Mouse (Mus musculus) urinary bladder, postnatal 14 days (tissue): Measurements from ENCODE around the gene Gng12.
"Not testable (repeated sequence)": the region's sequence is repeated elsewhere in the genome, so short reads cannot be mapped to it uniquely, and the experiment has no call there.

Experiments used
- DNase-seq: peaks from one replicate; pipeline ENCODE4 v3.0.0; 2021; ENCODE audit warnings: low spot score

Gene Gng12

DNA sequence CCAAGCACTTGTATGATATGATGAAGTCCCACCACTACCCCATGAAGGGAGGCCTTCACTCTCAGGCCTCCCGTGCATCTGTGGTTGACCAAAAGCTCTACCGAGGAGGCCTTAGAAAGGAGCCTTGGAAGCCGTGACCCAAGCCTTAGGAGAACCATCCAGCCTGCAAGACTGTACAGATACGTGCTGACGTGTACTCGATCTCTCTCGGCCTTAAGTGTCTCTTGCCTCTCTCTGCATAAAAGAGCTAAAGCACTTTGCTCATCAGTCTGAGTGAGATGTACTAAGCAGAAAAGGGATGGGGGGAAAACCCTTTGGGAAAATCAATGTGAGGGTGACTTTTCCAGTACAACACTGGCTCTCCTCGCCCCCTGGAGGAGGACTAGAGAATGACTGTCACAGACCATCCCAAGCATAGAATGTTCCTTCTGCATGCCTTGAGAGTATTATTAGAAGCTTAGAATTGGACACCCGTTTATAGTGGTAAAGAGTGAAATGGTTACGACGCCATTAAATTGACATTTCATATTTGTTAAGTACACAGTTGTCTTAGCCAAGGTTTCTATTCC is 59.0 kb downstream of the Gng12 start:
- DNase-seq, result peak; percentile 56

GRCm38 (mm10) chr6:66958466-66959235 is 62.5 kb downstream of the Gng12 start:
- DNase-seq, result no peak

- DNase-seq, result peak; percentile 49
Measured at GRCm38 (mm10) chr6:66962582-66963043, 66.4 kb downstream of the Gng12 start.

DNA sequence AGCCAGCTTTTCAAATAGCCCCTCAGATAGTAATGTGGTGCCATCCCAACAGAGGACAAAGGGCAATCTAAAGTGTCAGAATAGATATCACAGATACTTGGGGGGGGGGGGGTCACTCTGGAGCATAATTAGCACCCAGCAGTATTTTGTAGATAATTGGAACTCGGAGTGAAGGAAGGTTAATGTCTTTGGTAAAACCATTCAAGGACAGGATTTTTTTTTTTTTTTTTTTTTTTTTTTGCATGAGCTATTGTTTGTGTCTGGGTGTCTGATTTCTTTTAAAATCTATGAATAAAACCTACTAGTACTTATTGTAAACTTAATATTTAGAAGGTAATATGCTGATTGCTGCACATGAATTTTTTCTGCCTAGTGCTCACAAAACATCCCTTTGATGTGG is 66.9 kb downstream of the Gng12 start:
- DNase-seq, result no peak

- DNase-seq, result not testable (repeated sequence)
Measured at GRCm38 (mm10) chr6:66963651-66964050, 67.5 kb downstream of the Gng12 start.

GRCm38 (mm10) chr6:66964222-66964621 is 68.0 kb downstream of the Gng12 start:
- no peak for DNase-seq

DNA sequence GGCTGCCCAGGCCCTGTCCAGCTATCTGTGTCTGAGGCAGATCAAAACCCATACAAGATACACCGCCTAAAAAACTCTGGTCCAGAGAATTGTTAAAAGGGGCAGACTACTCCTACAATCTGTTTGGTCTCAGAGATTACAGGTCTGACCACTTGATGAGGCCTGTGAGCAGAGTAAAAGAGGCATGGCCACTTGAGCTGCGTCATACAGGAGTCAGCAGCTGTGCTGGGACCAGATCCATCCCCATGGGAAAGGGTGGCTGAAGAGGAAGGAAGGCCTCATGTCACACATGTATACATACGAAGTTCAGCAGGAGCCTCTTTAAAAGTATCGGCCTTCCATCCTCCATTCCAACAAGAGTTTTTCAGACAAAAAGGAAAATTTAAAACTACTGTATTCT is 69.0 kb downstream of the Gng12 start:
- no peak for DNase-seq

DNA sequence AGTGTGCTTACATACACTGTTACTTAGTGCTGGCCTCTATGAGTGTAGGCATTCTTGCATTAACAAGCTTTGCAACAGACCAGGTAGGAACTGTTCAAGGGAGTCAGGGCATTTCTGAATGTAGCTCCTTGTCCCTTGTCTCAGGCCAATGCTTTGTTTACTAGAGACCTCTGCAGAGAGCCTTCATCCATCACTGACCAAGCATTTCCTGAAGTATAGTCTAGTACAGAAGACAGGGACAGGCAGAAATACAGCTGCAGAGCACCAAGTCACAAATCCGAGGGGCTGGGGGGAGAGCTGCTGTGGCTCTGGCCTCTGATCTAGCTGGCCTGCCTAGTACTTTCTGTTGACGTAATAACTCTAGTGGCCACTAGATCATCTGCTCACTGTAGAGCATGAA is 71.6 kb downstream of the Gng12 start:
- DNase-seq, result no peak

- DNase-seq, result no peak
Measured at GRCm38 (mm10) chr6:66969446-66969845, 73.2 kb downstream of the Gng12 start.

DNA sequence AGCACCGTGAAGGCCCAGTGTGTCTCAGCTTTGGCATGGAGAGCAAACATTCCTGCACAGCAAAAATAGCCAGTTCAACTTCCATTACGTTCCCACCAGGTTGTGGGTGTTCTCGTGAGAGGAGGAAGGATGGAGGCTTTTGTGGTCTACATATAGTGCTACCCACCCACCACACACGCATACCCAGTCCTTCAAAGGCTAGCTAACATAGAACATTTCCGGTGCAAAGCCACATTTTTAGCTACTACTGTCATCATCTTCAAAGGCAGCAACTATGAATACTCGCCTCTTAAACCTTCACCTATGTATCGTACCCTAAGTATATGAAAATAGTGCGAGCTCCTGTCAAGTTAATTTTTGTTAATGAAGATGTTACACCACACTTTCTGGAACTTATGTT is 76.1 kb downstream of the Gng12 start:
- no peak for DNase-seq

GRCm38 (mm10) chr6:66973180-66973579 is 77.0 kb downstream of the Gng12 start:
- DNase-seq, result no peak

DNA sequence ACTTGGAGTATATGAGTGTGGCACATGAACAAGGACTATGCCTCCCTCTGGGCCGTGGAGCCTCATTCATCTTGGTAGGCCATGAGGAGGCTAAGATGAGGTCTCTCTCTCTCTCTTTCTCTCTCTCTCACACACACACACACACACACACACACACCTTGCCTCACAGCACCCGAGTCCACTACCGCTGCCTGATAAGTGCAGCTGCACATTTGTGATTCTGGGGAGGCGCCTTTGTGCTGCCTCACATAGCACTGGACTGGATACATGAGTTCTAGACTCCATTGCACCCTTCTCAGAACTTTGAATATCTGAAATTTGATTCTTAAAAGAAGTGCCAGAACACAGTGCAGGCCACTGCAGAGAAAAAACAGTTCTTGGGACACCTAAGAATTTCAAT is 79.3 kb downstream of the Gng12 start:
- no peak for DNase-seq

DNA sequence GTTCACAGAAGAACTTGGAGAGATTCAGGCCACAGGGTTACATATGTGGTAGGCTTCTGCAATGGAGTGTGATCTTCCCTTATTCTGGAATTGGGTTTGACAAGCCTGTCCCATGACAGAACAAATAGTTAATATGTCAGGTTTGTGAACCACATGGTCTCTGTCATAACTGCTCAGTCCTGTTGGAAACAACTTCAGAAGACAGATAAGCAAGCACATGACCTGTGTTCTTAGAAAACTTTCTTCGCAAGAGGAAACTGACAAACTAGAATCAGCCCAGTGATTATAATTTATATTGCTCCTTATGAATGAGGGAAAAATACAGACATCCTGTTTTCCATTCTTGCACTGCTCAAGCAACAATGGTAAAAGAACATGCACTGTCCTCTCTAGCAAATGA is 83.0 kb downstream of the Gng12 start:
- no peak for DNase-seq

DNA sequence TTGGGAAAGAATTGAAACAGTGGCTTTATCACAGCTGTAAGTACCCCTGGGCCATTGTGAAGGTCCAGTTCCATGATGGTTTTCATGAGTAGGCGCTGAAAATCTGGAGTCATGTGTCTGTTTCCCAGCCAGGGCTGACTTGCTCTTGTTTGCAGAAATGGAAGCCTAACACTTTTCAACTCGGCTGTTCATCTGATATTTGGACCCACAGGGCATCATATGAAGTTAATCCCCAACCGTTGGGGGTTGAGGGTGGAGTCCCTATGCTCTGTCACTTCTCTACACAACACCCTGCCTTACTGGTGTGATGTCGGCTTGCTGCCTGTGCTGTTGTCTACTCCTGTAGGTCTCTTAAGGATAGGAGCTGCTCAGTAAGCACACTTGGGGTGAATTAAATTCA is 83.8 kb downstream of the Gng12 start:
- no peak for DNase-seq

DNA sequence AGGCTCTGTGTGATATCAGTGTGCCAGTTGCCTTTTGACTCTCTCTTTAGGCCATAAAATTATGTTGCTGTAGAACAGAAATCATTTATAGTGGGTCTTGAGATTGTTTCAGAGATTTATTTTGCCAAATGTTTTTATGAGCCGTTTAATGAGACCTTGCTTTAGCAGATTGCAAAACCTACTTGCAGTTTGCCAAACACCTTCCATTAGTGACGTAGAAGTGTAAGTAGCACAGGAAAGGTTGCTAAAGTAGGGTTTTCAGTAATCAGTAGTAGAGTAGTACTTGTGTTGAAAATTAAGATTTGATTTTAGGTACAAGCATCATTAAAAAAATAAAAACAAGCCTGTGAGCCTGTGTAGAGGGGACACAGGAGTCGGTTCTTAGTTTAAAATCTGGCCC is 85.2 kb downstream of the Gng12 start:
- no peak for DNase-seq

DNA sequence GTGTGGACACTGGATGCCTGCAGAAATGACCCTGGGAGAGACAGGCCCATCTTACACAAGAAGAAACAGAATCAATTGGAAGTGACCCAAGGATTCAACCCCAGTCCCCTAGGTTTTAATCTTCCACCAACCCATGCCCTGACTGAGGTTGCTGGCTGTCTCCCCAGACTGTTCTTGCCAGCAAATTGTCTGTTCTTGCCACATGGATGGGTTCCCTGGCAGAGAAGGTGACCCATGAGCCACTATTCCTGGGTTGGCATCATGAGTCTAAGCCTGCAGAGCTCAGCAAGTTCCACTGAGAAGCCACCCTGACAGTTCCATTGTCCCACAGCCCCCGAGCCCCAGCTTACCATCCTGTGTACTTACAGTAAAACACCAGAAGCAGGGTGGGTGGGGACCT is 85.7 kb downstream of the Gng12 start:
- no peak for DNase-seq

GRCm38 (mm10) chr6:66984079-66984478 is 87.9 kb downstream of the Gng12 start:
- DNase-seq, result no peak

DNA sequence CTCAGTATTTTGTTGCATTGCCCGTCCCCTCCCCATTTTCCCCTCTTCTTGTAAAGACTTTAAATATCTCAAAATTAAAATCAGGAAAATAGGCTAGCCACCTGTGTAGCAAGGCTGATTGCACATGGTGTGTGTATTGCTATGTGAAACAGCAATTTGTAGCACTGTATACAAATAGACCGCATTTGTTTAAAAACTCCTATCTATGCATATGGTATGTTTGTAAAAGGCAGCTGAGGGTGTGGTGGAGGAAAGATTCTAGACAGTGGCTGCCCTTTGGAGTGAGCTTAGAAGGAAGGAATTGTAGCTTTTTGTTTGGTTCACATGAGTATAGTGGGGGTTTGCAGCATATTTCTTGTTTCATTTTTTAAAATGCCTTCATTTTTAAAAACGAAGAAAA is 88.5 kb downstream of the Gng12 start:
- DNase-seq, result no peak

GRCm38 (mm10) chr6:66985500-66985899 is 89.3 kb downstream of the Gng12 start:
- no peak for DNase-seq

DNA sequence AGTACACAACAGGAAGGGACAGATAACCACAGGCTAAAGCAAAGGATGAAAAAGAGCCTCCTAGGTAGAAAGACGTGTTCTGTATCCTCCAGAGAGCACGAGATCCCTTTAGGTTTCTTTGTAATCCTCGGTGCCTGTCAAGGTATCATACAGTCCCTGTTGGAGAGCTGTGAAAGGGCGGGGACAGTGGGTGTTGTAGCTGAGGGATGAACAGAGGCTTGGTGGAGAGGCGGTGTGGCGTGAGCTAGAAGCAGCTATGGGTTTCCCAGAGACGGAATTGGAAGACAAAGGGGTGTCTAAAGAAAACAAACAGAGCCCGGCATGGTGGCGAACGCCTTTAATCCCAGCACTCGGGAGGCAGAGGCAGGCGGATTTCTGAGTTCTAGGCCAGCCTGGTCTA is 89.9 kb downstream of the Gng12 start:
- DNase-seq, result no peak

DNA sequence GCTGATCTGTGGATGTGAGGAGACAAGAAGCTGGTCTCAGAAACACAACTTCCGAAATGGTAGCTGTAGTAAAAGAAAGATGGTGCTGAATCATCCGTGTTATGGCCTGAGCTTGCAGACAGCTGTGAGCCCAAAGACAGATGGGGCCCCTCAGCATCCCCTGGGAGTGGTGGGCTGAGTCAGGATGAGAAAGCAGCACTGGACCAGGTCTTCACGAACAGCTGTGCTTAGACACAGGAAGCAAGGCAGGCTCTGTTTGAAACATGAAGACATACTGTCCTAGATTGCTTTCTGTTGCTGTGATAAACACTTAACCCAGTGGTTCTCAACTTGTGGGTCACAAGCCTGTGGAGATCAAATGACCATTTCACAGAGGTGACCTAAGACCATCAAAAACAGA is 91.4 kb downstream of the Gng12 start:
- DNase-seq, result peak; percentile 31

DNA sequence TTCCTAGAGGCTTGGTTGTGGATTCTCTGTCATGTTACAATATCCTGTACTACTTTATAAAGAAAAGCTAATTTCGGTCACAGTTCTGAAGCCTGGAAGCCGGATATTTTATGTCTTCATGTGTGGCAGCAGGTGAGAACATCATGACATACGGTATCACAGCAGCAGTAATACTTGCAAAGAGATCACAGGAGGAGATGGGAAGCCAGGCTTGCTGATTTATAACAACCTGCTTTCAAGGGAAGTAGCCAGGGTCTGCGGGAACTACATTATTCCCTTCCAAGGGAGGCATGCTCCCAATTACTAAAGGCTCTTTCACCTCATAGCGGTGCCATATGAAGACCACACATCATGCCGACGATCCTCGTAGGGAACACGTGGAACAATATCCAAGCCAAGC is 92.2 kb downstream of the Gng12 start:
- DNase-seq, result no peak

GRCm38 (mm10) chr6:66989037-66989436 is 92.8 kb downstream of the Gng12 start:
- DNase-seq, result no peak

DNA sequence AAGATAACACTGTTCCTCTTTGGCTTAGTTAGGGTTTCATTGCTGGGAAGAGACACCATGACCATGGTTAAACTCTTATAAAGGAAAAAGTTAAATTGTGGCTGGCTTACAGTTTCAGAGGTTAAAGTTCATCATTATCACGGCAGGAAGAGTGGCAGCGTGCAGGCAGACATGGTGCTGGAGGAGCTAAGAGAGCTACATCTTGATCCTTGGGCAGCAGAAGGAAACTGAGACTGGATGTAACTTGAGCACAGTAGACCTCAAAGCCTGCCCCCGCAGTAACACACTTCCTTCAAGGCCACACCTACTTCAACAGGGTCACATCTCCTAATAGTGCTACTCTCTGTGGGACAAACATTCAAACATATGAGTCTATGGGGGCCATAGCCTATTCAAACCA is 93.3 kb downstream of the Gng12 start:
- DNase-seq, result no peak
